Mouse (Mus musculus) embryo, embryonic 10.5 days (tissue): ENCODE measurements at regions not wholly inside any gene's neighbourhood (a gene's known extent, or its start where the extent isn't known, plus 50 kb on each side); places are given as distances from the start of the nearest gene placed in this dataset.

ENCODE experiments used
- DNase-seq: peaks from one replicate; pipeline ENCODE4 v3.0.0-alpha.2; 2015; ENCODE audit warnings: low spot score

DNA sequence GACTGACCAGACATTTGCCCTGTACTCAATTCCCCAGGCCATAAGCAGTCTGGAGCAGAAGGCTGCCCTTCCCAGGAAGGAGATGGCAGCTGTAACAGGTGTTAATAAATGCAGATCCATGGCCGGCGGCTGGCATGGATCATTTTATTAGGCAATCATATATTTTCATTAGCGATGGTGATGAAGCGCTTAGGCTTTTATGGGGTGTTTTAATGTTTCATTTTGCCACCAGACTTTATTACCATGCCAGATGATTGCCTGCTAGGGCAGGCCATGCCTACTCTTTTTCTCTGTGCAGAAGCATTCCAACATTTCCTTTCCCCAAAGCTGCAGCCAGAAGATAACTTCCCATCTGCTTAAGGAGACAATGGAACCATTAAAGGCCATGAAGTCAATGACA is 596.2 kb downstream of the Gm9195 start:
- no peak for DNase-seq

DNA sequence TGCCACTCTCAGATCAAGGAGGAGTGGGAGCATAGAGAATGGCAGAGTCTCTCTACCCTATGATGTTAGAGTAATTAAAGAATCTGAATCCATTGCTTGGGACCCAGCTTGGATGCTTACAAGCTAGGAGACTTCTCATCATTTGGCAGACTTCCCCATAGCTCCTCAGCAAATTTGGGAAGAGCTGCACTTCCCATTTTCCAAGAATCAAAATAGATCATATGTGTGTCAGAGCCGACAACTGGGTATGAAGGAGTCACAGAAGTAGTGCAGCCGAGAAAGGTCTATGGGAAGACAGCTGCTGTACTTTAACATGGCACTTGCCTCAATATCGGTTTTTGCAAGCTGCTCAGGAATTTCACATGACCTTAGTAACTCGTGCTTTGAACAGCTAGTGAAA is 596.8 kb downstream of the Gm9195 start:
- no peak for DNase-seq

DNA sequence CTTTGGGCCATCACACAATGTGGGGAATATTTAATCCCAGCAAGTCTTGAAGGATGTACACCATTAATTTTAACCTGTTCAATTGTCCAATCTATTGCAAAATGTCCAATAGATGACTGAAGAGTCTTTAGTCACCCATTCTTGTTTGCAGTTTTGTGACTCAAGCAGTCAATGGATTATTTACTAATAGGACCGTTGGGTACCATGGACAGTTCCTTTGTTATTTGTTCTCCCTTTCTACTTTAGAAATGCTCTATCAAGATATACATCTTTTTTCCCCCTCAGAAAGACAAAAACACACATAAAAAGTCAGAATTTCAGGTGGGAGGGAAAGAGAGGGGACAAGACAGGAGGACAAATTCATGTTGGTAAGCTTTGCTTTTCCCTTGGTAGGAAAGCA is 598.3 kb downstream of the Gm9195 start:
- peak; percentile 61 for DNase-seq

DNA sequence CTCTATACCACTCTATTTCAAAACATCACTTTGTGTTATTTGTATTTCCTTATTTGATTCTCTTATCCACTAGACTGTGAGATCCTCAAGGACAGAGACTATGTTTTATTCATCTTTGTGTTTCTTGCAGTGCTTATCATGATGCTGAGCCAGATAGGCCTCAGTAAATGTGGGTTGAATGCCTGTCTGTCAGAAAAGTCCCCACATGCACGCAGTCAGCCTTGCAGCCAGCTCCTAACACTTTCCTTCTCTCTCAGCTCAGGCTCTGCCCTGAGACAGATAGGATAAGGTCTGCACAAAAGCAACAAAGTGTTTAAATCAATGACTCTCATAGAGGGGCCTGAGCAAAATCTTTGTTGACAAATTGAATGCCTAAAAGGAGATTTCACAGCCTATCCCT is 600.0 kb downstream of the Gm9195 start:
- DNase-seq, result no peak

DNA sequence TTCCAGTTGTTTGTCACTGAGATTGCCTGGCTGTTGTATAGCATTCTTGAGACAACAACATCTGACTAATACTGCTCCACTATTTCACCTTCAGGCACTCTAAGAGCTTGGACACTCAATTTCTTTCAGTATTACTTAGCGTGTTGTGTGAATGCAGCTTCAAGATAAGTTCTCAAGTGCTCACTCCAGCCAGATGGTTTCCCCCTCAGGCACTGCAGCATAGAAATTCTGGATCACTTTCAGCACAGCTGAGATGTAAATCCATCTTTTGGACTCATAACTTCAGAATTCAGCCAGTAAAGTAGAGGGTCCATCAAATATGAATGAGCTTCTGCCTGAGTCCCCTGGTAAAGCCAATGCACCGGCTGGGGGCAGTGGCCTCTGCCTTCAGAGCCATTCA is 608.8 kb downstream of the Gm9195 start:
- no peak for DNase-seq

DNA sequence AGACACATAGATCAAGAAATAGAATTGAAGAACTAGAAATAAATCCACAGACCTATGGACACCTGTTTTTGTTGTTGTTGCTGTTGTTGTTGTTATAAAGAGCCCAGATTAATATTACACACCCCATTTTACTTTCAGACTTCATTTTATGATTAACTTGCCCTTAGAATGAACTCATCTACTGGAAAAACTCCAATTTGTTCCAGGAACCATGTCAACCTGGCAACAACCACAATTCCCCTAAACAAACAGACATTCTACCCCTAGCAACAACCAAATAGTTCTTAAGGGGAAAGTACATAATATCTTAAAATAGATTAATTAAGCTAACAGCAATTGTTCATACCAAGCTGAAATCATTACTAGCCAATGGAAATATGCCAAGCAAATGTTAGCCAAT is 646.1 kb downstream of the Gm9195 start:
- DNase-seq, result no peak

DNA sequence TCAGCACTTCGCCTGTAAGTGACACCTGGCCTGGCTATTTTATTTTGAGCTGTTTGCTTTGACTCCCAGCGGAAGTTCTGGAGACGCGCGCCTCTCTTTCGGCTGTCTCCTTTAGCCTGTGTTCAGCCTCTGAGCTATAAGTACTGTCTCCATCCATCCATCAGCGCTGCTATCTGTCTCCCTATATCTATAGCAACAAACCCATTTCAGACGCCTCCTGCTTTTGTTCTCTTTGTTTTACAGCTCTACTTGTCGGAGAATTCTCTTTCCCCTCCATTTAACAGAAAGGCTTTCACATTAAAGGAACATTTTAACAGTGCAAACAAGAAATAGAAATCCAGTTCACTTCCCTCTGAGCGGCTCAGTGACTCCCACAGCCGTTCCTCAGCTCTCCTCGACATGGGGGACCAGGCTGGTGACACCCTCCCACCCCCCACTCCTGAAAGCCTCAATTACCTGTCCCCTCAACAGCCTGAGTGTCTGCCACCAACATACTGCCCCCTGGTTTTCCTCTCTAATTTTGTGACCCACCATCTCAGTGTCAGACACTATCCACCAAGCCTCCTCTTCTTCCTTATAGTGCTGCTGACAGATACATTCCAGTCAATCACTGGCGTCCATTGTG is 682.7 kb downstream of the Gm9195 start:
- DNase-seq, result peak; percentile 12

DNA sequence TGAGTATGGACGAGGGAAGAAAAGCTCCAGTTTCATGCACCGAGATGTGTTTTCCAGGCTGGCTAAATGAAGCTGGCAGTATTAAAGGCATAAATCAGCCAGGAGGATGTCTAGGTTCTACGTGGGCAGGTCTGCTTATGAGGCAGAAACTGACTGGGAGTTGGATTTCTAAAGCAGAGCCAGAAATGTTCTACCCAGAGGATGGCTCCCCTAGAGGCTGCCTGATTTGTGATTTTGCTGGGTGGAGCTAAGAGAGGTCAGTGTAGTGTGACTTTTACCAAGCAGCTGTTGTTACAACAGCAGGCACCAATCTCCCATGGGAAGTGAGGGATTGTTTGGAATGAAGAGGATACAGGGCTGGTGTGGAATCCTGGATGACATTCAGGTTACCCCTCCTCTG is 686.0 kb downstream of the Gm9195 start:
- no peak for DNase-seq

DNA sequence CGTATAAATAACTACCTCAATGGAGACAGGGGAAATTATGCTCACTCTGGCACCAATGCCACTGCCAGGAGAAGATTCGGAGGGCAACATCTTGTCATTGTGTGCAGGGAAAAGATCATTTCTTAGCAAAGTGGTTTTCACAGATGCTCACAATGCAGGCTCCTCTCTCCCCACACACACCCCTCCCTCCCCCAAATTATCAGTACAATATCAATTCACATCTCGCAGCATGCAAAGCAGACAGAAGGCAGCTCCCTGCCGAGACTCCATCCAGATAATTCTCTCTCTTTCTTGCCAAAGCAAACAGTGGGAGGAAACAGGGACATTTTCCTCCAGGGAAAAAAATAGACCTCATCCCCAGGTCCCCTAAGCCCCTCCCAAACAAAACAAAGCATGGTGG is 691.8 kb downstream of the Gm9195 start:
- DNase-seq, result no peak

DNA sequence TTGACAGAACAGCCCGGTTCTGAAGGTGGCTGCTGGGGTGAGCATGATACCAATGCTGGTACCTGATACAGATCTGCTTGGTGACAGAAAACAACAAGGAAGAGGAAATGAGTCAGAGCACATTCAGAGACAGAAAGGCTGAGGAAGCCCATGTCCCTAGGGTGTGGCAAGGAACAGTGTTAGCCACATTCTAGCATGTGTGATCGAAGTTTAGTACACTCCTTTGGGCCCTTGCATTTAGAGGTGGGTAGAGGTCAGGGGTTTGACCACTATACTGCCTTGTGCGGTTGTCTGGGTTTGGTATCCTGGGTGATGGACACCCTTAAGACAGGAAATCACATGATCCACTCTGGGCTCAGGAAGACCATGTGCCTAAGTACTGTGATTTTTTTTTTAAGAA is 695.9 kb downstream of the Gm9195 start:
- DNase-seq, result no peak

DNA sequence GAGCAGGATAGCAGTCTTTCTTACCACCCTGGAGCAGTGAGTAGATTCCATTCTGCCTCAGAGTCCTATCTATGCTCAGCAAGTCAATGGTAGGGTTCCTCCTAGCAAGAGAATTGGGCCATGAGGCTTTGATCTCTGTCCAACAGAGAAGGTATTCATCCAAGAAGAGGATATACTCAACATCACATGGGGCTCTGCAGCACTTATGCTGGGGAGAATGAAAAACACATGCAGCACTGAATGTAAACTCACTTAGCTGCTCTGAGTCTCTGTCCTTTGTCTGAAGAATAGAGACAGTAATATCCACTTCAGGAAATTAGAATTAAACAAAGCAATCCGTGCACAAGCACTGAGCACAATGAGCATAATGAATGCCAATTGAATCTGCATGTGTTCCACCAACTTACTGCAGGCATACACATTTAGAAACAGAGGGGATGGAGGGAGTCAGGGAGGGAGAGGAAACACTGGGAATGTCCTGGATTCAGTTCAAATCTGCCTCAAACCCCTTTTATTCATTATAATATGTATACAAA is 714.6 kb downstream of the Gm9195 start:
- no peak for DNase-seq

DNA sequence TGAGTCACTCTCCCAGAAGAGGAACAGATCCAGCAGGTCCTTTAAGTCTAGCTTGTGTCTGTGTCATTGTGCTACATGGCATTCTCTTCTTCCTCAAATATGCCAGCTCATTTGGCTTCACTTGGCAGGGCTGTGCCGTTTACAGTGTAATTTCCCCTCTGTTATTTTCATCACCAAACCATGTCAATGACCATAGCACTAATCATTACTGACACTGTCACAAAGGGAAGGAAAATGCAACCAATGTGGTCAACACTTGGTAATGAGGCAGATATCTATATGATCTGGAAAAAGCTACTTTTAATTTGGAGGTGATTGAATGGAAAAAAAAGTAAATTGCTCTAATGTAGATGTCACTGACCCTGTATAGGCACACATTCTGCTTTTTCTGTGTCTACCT is 724.8 kb downstream of the Gm9195 start:
- no peak for DNase-seq

DNA sequence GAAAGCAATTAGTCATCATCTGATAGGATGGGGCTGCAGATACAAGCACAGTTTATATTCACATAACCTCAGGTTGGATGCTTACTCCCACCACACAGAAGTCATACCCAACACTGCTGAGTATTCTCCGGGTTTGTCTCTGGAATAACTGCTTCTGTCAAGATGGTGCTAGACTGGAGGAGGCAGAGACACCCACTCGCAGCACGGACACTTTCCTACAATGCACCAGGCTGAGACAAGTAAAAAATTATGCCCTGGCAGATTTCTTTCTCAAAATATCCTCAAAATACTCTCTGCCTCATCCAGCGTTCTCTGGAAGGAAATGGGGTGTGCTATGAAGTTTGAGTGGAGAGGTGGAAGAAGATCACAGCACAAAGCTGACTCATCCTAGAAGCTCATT is 763.1 kb downstream of the Gm9195 start:
- no peak for DNase-seq

DNA sequence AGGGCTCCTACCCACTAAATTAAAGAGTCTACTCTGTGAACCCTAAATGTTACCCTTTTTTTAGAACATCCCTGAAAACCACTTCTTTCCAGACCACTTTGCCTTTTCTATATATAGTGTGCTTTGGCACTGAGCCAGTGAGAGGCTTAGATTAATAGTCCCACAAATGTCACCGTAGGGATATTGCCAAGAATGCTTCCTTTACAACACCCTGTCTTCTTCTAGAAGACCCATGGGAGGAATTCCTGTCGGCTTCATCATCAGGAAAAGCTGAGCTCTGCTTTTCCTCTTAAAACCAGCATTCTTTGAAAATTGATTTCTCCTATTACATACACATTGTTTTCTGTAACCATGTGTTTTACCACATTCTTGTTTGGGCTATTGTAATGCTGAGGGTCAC is 768.1 kb downstream of the Gm9195 start:
- DNase-seq, result no peak

DNA sequence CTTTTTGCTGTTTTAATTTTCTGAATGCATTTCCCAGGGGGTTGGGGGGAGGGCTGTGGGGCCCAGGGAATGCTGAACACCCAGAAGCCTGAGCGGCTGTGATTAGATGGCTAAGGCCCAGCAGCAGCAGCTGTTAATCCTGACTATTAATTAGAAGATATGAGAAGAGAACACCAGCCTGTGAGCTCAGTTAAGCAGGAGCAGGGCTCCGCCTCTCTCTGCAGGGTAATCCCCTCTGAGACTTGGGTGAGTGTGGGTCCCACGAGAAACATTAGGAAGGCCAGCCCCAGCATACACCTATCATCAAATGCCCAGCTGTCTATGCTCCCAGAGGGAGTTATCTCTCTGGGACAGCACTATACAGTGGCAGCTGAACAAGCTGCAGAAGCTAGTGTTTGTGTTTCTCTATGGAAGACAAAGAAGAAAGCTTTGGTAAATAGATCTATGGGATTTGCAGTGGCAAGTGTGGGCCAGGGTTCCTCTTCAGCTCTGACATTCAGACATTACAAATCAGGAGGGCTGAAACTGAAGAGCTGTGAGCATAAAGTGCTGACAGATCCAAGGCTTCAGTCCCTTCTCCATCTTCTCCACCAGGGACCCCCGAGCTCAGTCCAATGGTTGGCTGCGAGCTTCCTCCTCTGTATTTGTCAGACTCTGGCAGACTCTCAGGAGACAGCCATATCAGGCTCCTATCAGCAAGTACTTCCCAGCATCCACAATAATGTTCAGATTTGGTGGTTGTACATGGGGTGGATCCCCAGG is 781.9 kb downstream of the Gm9195 start:
- no peak for DNase-seq

DNA sequence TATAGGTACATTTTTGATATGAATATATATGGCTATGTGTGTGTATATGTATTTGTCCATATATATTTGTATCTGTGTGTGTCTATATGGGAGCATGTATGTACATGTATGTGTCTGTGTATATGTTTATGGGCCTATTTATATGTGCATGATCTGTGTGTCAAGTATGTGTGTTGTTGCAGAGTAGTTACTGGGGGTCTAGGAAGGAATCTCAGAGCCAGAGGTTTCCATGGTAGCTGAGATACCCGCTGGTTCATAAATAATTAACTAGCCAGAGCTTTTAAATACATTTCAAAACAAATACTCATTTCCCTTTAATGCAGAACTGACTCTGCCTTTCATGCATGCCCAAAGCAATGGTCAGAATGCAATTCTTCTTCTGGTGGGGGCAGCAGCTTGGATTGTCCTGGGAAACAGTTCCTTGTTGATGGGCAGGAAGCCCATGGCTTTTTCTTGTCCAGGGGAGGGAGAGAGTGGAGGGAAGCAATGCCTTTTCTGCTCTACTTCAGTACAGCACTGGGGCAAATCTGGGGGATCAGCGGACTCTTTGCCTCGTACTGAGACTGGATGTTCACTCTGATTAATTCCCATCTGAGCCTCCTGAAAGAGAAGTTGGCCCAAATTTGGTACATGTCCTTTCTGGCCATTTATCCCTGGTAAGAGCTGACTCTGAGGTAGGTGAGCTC is 798.7 kb downstream of the Gm9195 start:
- DNase-seq, result no peak

DNA sequence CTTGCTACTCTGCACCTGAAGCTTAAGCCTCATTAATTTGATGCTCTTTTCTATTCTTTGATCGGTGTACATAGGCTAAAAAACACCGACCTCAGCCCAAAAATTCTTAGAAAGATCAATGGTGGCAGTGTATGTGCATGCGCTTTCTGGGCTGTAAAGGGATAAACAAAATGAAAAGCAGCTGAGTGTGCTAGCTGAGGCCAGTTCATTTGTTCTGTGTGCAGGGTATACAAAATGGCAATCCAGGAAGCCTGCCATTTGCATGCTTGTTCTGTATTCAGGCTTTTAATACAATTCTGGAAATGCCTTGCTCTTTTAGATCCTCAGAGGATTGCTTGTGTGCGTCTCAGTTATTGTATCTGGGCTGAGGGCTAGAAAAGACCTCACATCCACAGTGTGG is 817.1 kb downstream of the Gm9195 start:
- DNase-seq, result no peak

DNA sequence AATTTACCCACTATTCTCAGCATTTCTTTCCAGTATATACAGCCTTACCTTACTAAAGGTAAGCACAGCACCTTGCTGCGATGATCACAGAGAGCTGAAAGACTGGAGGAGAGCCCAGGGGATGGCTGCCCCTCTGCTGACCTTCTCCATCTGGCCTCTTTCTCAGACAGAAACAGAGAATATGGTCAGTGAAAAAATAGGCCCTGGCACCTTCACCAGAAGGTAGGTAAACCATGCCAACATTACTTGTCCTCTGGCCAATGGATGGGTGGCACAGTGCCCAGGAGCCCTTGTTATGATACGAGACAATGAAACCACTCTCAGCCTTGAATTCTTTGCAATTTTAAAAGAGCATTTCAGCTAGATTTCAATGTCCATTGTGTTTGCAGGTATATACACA is 817.8 kb downstream of the Gm9195 start:
- no peak for DNase-seq

DNA sequence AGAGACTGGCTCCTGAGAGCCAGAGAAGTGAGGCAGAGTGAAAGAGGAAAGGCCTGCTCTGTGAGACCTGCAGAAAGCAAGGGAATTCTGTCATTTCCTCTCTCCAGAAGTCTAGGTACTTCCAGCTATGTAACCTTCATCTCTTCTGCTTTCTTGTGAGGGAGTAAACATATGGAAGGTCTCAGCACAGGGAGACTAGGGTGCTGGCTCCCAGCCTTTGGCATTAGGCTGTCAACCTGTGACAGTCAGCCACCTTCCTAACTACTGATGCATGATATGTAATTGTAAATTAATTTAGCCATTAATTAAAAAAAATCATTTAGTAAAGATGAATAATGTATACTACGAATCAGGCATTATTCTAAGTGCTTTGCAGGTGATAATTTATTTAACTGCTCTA is 819.2 kb downstream of the Gm9195 start:
- DNase-seq, result no peak

DNA sequence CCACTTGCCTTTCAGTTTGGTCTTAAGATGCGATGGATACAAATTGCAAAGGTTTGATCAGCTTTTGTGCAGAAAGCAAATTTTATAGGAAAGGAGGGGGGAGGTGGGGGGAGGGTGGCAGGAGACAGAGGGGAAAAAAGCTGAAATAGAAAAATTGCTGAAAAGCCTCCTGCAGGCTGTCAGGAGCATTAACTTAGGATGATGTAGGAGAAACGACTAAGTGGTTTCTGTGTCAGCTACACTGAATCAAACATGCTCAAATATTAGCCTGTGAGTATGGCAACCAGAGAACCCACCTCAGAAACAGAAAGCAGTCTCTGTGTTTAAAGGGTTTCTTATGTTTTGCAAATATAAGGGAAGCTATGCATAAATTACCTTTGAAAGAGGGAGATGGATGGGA is 819.6 kb downstream of the Gm9195 start:
- no peak for DNase-seq

DNA sequence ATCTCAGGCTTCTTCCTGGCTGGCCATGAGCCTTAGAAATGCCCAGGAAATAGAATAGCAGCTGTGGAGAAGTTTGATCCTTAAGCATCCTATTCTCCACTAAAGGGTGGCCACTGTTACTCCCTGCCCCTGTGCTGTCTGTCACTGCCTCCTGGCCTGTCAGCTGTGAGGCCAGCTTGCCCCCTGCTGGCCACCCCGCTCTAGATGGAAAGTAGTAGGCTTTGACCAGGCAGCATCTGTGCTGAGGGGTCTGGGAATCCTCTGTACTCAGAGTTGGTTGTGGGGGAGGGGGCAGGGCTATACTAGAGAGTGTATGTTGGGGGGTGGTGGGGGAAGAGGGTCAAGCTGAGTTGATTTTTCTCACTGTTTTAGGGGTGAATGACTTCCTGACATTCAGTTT is 821.2 kb downstream of the Gm9195 start:
- DNase-seq, result peak; percentile 73

DNA sequence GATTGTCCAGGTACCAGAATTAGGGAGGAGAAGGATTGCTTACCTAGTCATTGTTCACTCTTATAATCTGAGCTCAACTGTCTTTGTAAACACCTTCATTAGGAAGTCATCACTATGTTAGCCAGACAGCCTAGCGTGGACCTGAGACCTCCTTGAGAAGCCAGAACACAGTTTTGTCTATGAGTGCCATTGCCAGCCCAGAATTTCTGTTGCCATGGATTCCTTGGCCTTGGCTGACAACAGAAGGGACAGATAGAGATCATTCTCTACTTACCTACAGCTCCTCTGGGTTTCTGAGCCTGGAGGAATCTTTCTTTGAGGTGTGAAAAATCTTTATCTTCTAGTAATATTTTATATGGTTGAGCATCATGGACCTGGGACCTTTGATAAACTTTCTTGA is 825.0 kb downstream of the Gm9195 start:
- no peak for DNase-seq

DNA sequence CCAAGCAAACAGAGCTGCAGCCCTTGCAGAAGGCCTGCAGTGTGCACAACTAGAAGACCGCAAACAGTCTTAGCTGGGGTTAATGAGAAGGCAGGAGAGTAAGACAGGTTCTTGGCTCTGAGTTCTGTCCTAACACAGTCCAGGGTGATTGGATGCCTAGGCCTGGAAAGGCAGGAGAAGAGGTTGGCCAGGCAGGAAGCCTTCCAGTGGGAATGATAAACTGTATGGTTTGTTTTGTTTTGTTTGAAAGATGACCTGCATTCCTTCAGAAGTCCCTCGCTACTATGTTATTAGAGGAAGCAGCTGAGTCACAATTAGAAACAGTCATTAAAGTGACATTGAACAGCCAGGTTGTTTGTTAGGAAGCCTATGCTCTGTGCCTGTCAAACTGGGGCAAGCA is 831.5 kb downstream of the Gm9195 start:
- DNase-seq, result no peak
